Mouse (Mus musculus): ENCODE data around the gene Cfdp1.

Cfdp1 gene

GRCm38 (mm10) chr8:111770958-111771624 lies 83.0 kb downstream of the Cfdp1 start:
- in situ Hi-C loops (cut with MboI, MseI), result no loop called here

GRCm38 (mm10) chr8:111769764-111770428 lies 84.2 kb downstream of the Cfdp1 start:
- in situ Hi-C loops (cut with MboI, MseI), result no loop called here

- in situ Hi-C loops (cut with MboI, MseI), result no loop called here
Observed at GRCm38 (mm10) chr8:111769296-111769695, 84.8 kb downstream of the Cfdp1 start.

- in situ Hi-C loops (cut with MboI, MseI), result no loop called here
Observed at GRCm38 (mm10) chr8:111768651-111769050, 85.4 kb downstream of the Cfdp1 start.

- in situ Hi-C loops (cut with MboI, MseI), result no loop called here
Observed at GRCm38 (mm10) chr8:111765616-111766015, 88.5 kb downstream of the Cfdp1 start.

GRCm38 (mm10) chr8:111765096-111765495 lies 89.0 kb downstream of the Cfdp1 start:
- in situ Hi-C loops (cut with MboI, MseI), result no loop called here

GRCm38 (mm10) chr8:111760708-111761107 lies 93.4 kb downstream of the Cfdp1 start:
- in situ Hi-C loops (cut with MboI, MseI), result no loop called here

- in situ Hi-C loops (cut with MboI, MseI), result no loop called here
Observed at GRCm38 (mm10) chr8:111758817-111759216, 95.3 kb downstream of the Cfdp1 start.

- in situ Hi-C loops (cut with MboI, MseI), result no loop called here
Observed at GRCm38 (mm10) chr8:111757599-111757998, 96.5 kb downstream of the Cfdp1 start.

GRCm38 (mm10) chr8:111754736-111755135 lies 99.4 kb downstream of the Cfdp1 start:
- in situ Hi-C loops (cut with MboI, MseI), result no loop called here

GRCm38 (mm10) chr8:111754088-111754487 lies 100.0 kb downstream of the Cfdp1 start:
- in situ Hi-C loops (cut with MboI, MseI), result no loop called here

GRCm38 (mm10) chr8:111748766-111749165 lies 105.3 kb downstream of the Cfdp1 start:
- in situ Hi-C loops (cut with MboI, MseI), result loop anchor here (25.0 kb wide), 1 partner anchor 1914 kb away; no protein-coding TSS in a partner anchor

GRCm38 (mm10) chr8:111747866-111748649 lies 106.0 kb downstream of the Cfdp1 start:
- in situ Hi-C loops (cut with MboI, MseI), result loop anchor here (25.0 kb wide), 1 partner anchor 1914 kb away; no protein-coding TSS in a partner anchor

- in situ Hi-C loops (cut with MboI, MseI), result loop anchor here (25.0 kb wide), 1 partner anchor 1915 kb away; no protein-coding TSS in a partner anchor
Observed at GRCm38 (mm10) chr8:111746582-111747465, 107.3 kb downstream of the Cfdp1 start.

- in situ Hi-C loops (cut with MboI, MseI), result loop anchor here (25.0 kb wide), 1 partner anchor 1916 kb away; no protein-coding TSS in a partner anchor
Observed at GRCm38 (mm10) chr8:111745591-111746418, 108.3 kb downstream of the Cfdp1 start.

- in situ Hi-C loops (cut with MboI, MseI), result loop anchor here (25.0 kb wide), 1 partner anchor 1917 kb away; no protein-coding TSS in a partner anchor
Observed at GRCm38 (mm10) chr8:111745086-111745485, 109.0 kb downstream of the Cfdp1 start.

GRCm38 (mm10) chr8:111743792-111744696 lies 110.0 kb downstream of the Cfdp1 start, which contains the start of gene Bcar1:
Bcar1 (minus strand) TSS chr8:111743809.
- in situ Hi-C loops (cut with MboI, MseI), result loop anchor here (25.0 kb wide), 1 partner anchor 1918 kb away; no protein-coding TSS in a partner anchor

GRCm38 (mm10) chr8:111743101-111743791 lies 110.8 kb downstream of the Cfdp1 start:
- in situ Hi-C loops (cut with MboI, MseI), result loop anchor here (25.0 kb wide), 1 partner anchor 1919 kb away; no protein-coding TSS in a partner anchor
